Comparison of ENCODE assay signal across 9 mouse cellular contexts in the genomic region with DNA sequence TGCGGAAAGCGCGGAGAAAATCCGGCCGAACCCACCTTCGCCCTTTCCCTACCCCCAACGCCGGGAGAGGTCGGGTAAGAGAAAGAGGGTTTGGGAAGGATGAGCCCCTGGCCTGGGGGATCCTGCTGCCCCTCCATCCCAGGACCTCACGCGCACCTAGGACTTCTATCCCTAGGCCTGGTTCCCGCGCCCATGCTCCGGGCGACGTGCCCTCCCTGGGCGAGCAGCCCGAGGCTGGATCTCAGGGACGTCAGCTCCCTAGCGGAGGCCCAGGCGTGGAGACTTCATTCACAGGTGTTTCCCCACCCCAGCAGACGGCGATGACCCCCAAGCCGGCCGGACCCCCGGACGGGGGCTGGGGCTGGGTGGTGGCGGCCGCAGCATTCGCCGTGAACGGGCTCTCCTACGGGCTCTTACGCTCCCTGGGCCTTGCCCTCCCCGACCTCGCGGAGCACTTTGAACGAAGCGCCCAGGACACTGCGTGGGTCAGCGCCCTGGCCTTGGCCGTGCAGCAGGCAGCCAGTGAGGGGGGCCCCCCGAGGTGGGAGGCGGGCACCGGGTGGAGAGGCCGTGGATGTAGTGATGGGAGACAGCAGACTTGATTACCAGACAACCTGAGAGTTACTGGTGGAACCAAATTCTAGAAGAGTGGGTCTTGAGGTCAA. TPM values are rescaled to one million over a fixed set of nuclear protein-coding genes. Genes with fewer than 3 reads are reported as not detected.
A peak's percentile ranks its signal among the peaks of the same experiment; 100 is the strongest.
DNase-seq lines count a peak whose midpoint lies in the region; ATAC-seq lines count a peak whose summit lies in the region.
"Had no signal": no experiment of that assay in that cellular context is flagged by ENCODE, and none has a peak within 500 bp of the region (broad histone marks: within the 10 kb centered on the region; RNA-seq: fewer than 3 reads in every experiment).

No protein-coding gene starts in this region.

- H3K9ac ChIP-seq in lung, embryonic 16.5 days (ENCODE audit: low read length) = peak overlapping the region; percentile 46
- H3K9ac ChIP-seq in limb, embryonic 11.5 days (ENCODE audit: low read length) = peak overlapping the region; percentile 49
- H3K9ac ChIP-seq in neural tube, embryonic 15.5 days (replicated peaks) = peak overlapping the region; percentile 51

- 1% methylated on average over 46 of the region's 46 CpGs for WGBS in lung, embryonic 16.5 days
- WGBS in limb, embryonic 11.5 days = under 1% methylated on average over 46 of the region's 46 CpGs
- WGBS in neural tube, embryonic 15.5 days = 2% methylated on average over 46 of the region's 46 CpGs

- intact Hi-C loops in left cerebral cortex, postnatal 4 days (cut with DNase I) = loop anchor here (5.0 kb wide), 3 partner anchors 142 to 282 kb away; no protein-coding TSS in a partner anchor

- H3K4me2 ChIP-seq in lung, embryonic 16.5 days (ENCODE audit: low read depth, low read length) = peak overlapping the region; percentile 54
- H3K4me2 ChIP-seq in limb, embryonic 11.5 days (ENCODE audit: low read depth, severe bottlenecking) = peak overlapping the region; percentile 61
- H3K4me2 ChIP-seq in neural tube, embryonic 15.5 days = peak overlapping the region; percentile 84

- ATAC-seq in lung, embryonic 16.5 days (ENCODE audit: low read depth) = 0 out of 2 replicates have a peak, but pooled peaks have one; percentile 16
- 0 out of 2 replicates have a peak, but pooled peaks have one; percentile 23 for ATAC-seq in limb, embryonic 11.5 days (ENCODE audit: insufficient number of reproducible peaks, low FRiP score, low TSS enrichment, low read depth)
- ATAC-seq in neural tube, embryonic 15.5 days (ENCODE audit: low FRiP score) = peak; percentile 43

- no peak for DNase-seq in lung, postnatal 14 days
- peak; percentile 64 to 67 for DNase-seq in cerebellum, postnatal 36 days
- DNase-seq in heart, postnatal 4 days = peak; percentile 17
- peak; percentile 58 for DNase-seq in limb, embryonic 11.5 days (ENCODE audit: low spot score)
- DNase-seq in left cerebral cortex, postnatal 4 days = no peak
- DNase-seq in urinary bladder, postnatal 4 days (ENCODE audit: low spot score in 2 of 2) = no peak

- H3K27me3 ChIP-seq in lung, embryonic 16.5 days (ENCODE audit: control insufficient read depth, insufficient read depth, low read depth, low read length) = peaks cover 35% of the 10 kb centered on the region
- H3K27me3 ChIP-seq in limb, embryonic 11.5 days (ENCODE audit: control insufficient read depth, insufficient read depth, low read length) = peaks cover 40% of the 10 kb centered on the region
- H3K27me3 ChIP-seq in neural tube, embryonic 15.5 days (replicated peaks) = peaks cover 51% of the 10 kb centered on the region

- H3K36me3 ChIP-seq in lung, embryonic 16.5 days (ENCODE audit: control insufficient read depth, insufficient read depth, low read length) = no peaks in the 10 kb centered on the region
- H3K36me3 ChIP-seq in limb, embryonic 11.5 days (ENCODE audit: control insufficient read depth, insufficient read depth, low read length) = peaks cover 2% of the 10 kb centered on the region; the same call in 1 of the 2 replicates
- peaks cover 20% of the 10 kb centered on the region for H3K36me3 ChIP-seq in neural tube, embryonic 15.5 days

- no peaks in the 10 kb centered on the region for H3K9me3 ChIP-seq in lung, embryonic 16.5 days (ENCODE audit: control insufficient read depth, low read length)
- no peaks in the 10 kb centered on the region for H3K9me3 ChIP-seq in limb, embryonic 11.5 days (ENCODE audit: control insufficient read depth, low read length)
- H3K9me3 ChIP-seq in neural tube, embryonic 15.5 days (replicated peaks) = no peaks in the 10 kb centered on the region

- H3K4me1 ChIP-seq in lung, embryonic 16.5 days (replicated peaks; ENCODE audit: control insufficient read depth, insufficient read depth, low read length) = peaks cover 14% of the 10 kb centered on the region
- peaks cover 13% of the 10 kb centered on the region; the same call in 1 of the 2 replicates for H3K4me1 ChIP-seq in limb, embryonic 11.5 days (ENCODE audit: control insufficient read depth, insufficient read depth, low read length)
- peaks cover 43% of the 10 kb centered on the region for H3K4me1 ChIP-seq in neural tube, embryonic 15.5 days

- H3K4me3 ChIP-seq in lung, embryonic 16.5 days (ENCODE audit: low read length) = peak overlapping the region; percentile 35
- H3K4me3 ChIP-seq in limb, embryonic 11.5 days (ENCODE audit: low read depth, low read length) = peak overlapping the region; percentile 33
- H3K4me3 ChIP-seq in neural tube, embryonic 15.5 days (replicated peaks) = peak overlapping the region; percentile 35

- H3K27ac ChIP-seq in lung, embryonic 16.5 days (ENCODE audit: low read length) = no peak overlapping the region
- no peak overlapping the region for H3K27ac ChIP-seq in limb, embryonic 11.5 days (replicated peaks; ENCODE audit: low read depth, low read length)
- no peak overlapping the region for H3K27ac ChIP-seq in neural tube, embryonic 15.5 days (replicated peaks)
- H3K27ac ChIP-seq: macrophage had no signal

RNA-seq across cellular contexts. Expression of a gene that starts 1.8 kb away (rescaled TPM):
- 0.48 and 1.1 TPM in 2 replicates for polyA plus RNA-seq in lung, embryonic 16.5 days (2015; fragmentation: Nextera tagmentation; extraction: Ambion mirVana)
- total RNA-seq in heart, postnatal 4 days (2021) = under 1 TPM in 1 of 2 experiments, not detected in 1; 0.43 TPM
- 0.21 and 0.67 TPM in 2 replicates for polyA plus RNA-seq in limb, embryonic 11.5 days (2014; fragmentation: Nextera tagmentation; extraction: Ambion mirVana)
- 6.3 and 7.3 TPM in 2 replicates for polyA plus RNA-seq in neural tube, embryonic 15.5 days (2015; fragmentation: Nextera tagmentation; extraction: Ambion mirVana)
- 10 to 100 TPM; 16.8 to 26.8 TPM for total RNA-seq in left cerebral cortex, postnatal 4 days (2021)
- polyA plus RNA-seq: macrophage had no signal

RNA-seq across cellular contexts. Expression of a gene that starts 6.5 kb away (rescaled TPM):
- polyA plus RNA-seq in lung, embryonic 16.5 days (2015; fragmentation: Nextera tagmentation; extraction: Ambion mirVana) = 6.0 and 6.9 TPM in 2 replicates
- 1 to 10 TPM; 6.3 to 6.5 TPM for total RNA-seq in heart, postnatal 4 days (2021)
- polyA plus RNA-seq in limb, embryonic 11.5 days (2014; fragmentation: Nextera tagmentation; extraction: Ambion mirVana) = 17.0 and 17.8 TPM in 2 replicates
- 12.4 and 14.3 TPM in 2 replicates for polyA plus RNA-seq in neural tube, embryonic 15.5 days (2015; fragmentation: Nextera tagmentation; extraction: Ambion mirVana)
- 10 to 100 TPM; 14.8 to 15.2 TPM for total RNA-seq in left cerebral cortex, postnatal 4 days (2021)

RNA-seq across cellular contexts. Expression of a gene that starts 15.3 kb away (rescaled TPM):
- polyA plus RNA-seq in lung, embryonic 16.5 days (2015; fragmentation: Nextera tagmentation; extraction: Ambion mirVana) = 36.2 and 37.1 TPM in 2 replicates
- 10 to 100 TPM; 47.0 to 53.6 TPM for total RNA-seq in heart, postnatal 4 days (2021)
- polyA plus RNA-seq in limb, embryonic 11.5 days (2014; fragmentation: Nextera tagmentation; extraction: Ambion mirVana) = 7.3 and 7.5 TPM in 2 replicates
- 5.2 and 6.6 TPM in 2 replicates for polyA plus RNA-seq in neural tube, embryonic 15.5 days (2015; fragmentation: Nextera tagmentation; extraction: Ambion mirVana)
- total RNA-seq in left cerebral cortex, postnatal 4 days (2021) = 1 to 10 TPM; 9.1 to 9.3 TPM
- polyA plus RNA-seq: macrophage had no signal

RNA-seq across cellular contexts. Expression of a gene that starts 23.4 kb away (rescaled TPM):
- polyA plus RNA-seq in lung, embryonic 16.5 days (2015; fragmentation: Nextera tagmentation; extraction: Ambion mirVana) = 163 and 167 TPM in 2 replicates
- total RNA-seq in heart, postnatal 4 days (2021) = 10 to 100 TPM; 72.3 to 79.4 TPM
- 216 and 218 TPM in 2 replicates for polyA plus RNA-seq in limb, embryonic 11.5 days (2014; fragmentation: Nextera tagmentation; extraction: Ambion mirVana)
- polyA plus RNA-seq in neural tube, embryonic 15.5 days (2015; fragmentation: Nextera tagmentation; extraction: Ambion mirVana) = 153 and 167 TPM in 2 replicates
- total RNA-seq in left cerebral cortex, postnatal 4 days (2021) = 10 to 100 TPM; 64.2 to 73.1 TPM

RNA-seq across cellular contexts. Expression of a gene that starts 25.3 kb away (rescaled TPM):
- polyA plus RNA-seq in lung, embryonic 16.5 days (2015; fragmentation: Nextera tagmentation; extraction: Ambion mirVana) = 10.3 and 10.7 TPM in 2 replicates
- 1 to 10 TPM; 2.4 to 2.6 TPM for total RNA-seq in heart, postnatal 4 days (2021)
- polyA plus RNA-seq in limb, embryonic 11.5 days (2014; fragmentation: Nextera tagmentation; extraction: Ambion mirVana) = 8.2 and 10.5 TPM in 2 replicates
- polyA plus RNA-seq in neural tube, embryonic 15.5 days (2015; fragmentation: Nextera tagmentation; extraction: Ambion mirVana) = 13.1 and 16.0 TPM in 2 replicates
- 1 to 10 TPM; 8.5 to 8.6 TPM for total RNA-seq in left cerebral cortex, postnatal 4 days (2021)

Comparison
In these comparisons a context has a peak if more than half of its experiments do, and no peak if none do; other contexts are left out.
1. DNase-seq: peak in cerebellum, postnatal 36 days (2 of 2), heart, postnatal 4 days (single experiment) and limb, embryonic 11.5 days (single experiment); none in lung, postnatal 14 days (single experiment), left cerebral cortex, postnatal 4 days (single experiment) and urinary bladder, postnatal 4 days (0 of 2).
2. Peak in every context shown above with its lines, with median percentiles within 50 percentile points of each other: ATAC-seq, H3K4me2 ChIP-seq, H3K4me3 ChIP-seq and H3K9ac ChIP-seq.